Mouse (Mus musculus) ES-Bruce4 (cell line): ENCODE data around the gene Tnf.

Experiments used
- CTCF ChIP-seq: IDR thresholded peaks from one replicate; pipeline ENCODE4 v1.8.1; 2011; ENCODE audit warnings: low read depth, low read length
- POLR2A ChIP-seq: IDR thresholded peaks from one replicate; pipeline ENCODE4 v1.8.1; 2011; ENCODE audit warnings: low read length; ENCODE audit not compliant: insufficient read depth

DNA sequence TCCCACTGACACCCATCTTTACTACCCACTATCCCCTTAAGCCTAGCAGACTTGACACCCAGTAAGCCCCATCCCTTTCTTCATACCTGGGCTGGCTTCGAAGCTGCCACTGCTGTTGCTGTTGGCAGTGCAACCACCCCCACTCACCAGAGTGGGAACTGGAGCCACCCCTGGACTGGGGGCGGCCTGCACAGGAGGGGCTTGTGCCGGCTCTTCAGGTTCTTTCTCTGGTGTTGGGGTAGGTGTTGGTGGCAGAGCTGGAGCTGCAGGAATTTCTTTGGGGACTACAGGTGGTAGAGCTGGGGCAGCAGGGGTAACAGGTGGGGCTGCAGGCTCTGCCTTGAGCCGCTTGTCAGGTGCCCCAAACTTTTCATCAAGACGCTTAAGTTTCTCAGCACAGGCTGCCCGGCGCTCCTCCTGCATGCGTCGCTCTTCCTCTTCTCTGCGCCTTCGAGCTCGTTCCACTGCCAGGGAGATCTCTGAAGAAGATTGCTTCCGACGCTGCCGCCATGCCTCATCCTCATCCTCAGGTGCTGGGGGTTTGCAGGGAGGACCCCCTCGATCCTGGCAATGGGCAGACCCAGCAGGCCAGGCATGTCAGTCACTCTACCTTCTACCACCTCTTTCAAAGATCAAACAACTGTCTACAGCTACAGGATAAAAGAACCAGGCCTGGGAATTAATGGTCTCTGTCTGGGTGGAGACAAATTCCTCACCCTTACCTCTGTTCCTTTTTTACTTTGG, 42.8 kb downstream of the Tnf start:
- no peak for TF ChIP-seq CTCF
- TF ChIP-seq POLR2A, result no peak
